15 mouse cellular contexts compared by ENCODE assay signal in genomic region chr5:32413569-32413968, GRCm38 (mm10). TPM values are rescaled to one million over a fixed set of nuclear protein-coding genes. Genes with fewer than 3 reads are reported as not detected.
DNase-seq lines count a peak whose midpoint lies in the region; ATAC-seq and TF ChIP-seq lines count a peak whose summit lies in the region.
"Had no signal": no experiment of that assay in that cellular context is flagged by ENCODE, and none has a peak within 500 bp of the region (broad histone marks: within the 10 kb centered on the region; RNA-seq: fewer than 3 reads in every experiment).

No protein-coding gene starts in this region.

- no peaks in the 10 kb centered on the region for H3K9me3 ChIP-seq in kidney, embryonic 15.5 days (replicated peaks)
- no peaks in the 10 kb centered on the region for H3K9me3 ChIP-seq in limb, embryonic 11.5 days (ENCODE audit: control insufficient read depth, low read length)
- H3K9me3 ChIP-seq: neural tube, embryonic 13.5 days had no signal

- no peak overlapping the region for H3K4me3 ChIP-seq in heart, adult 2 months
- no peak overlapping the region for H3K4me3 ChIP-seq in kidney, embryonic 15.5 days (replicated peaks)
- no peak overlapping the region for H3K4me3 ChIP-seq in limb, embryonic 11.5 days (ENCODE audit: low read depth, low read length)
- H3K4me3 ChIP-seq: erythroblast, embryonic 14.5 days; neural tube, embryonic 13.5 days had no signal

- no peak overlapping the region for H3K9ac ChIP-seq in heart, adult 2 months (ENCODE audit: low read depth, low read length)
- H3K9ac ChIP-seq in kidney, embryonic 15.5 days = no peak overlapping the region
- no peak overlapping the region for H3K9ac ChIP-seq in limb, embryonic 11.5 days (ENCODE audit: low read length)
- H3K9ac ChIP-seq: neural tube, embryonic 13.5 days had no signal

- intact Hi-C loops in heart, adult 2 months (cut with DNase I) = loop anchor here (2.0 kb wide), 1 partner anchor 59 kb away; no protein-coding TSS in a partner anchor
- intact Hi-C loops in heart, postnatal 14 days (cut with DNase I) = loop anchor here (2.0 to 5.0 kb wide), 3 partner anchors 47 to 91 kb away; no protein-coding TSS in a partner anchor

- peaks cover 34% of the 10 kb centered on the region for H3K4me1 ChIP-seq in heart, adult 2 months (ENCODE audit: control insufficient read depth, insufficient read depth, low read length)
- H3K4me1 ChIP-seq in kidney, embryonic 15.5 days = peaks cover 42% of the 10 kb centered on the region
- peaks cover 13% of the 10 kb centered on the region for H3K4me1 ChIP-seq in limb, embryonic 11.5 days (ENCODE audit: control insufficient read depth, insufficient read depth, low read length)

- TF ChIP-seq EP300 in heart, adult 2 months (IDR thresholded peaks at IDR 0.05; ENCODE audit: insufficient read depth, low read depth, low read length) = no peak

- H3K79me2 ChIP-seq in heart, adult 2 months (replicated peaks; ENCODE audit: control insufficient read depth, insufficient read depth, low read length) = no peaks in the 10 kb centered on the region

- no peak for TF ChIP-seq POLR2A in heart, adult 2 months (IDR thresholded peaks at IDR 0.05; ENCODE audit: insufficient read depth, low read depth, low read length)

- TF ChIP-seq CTCF in heart, adult 2 months (IDR thresholded peaks at IDR 0.05) = no peak

- no peaks in the 10 kb centered on the region for H3K27me3 ChIP-seq in heart, adult 2 months (ENCODE audit: control insufficient read depth, insufficient read depth, low read length)
- no peaks in the 10 kb centered on the region for H3K27me3 ChIP-seq in kidney, embryonic 15.5 days
- H3K27me3 ChIP-seq in limb, embryonic 11.5 days (ENCODE audit: control insufficient read depth, insufficient read depth, low read length) = no peaks in the 10 kb centered on the region
- H3K27me3 ChIP-seq: neural tube, embryonic 13.5 days had no signal

- WGBS in heart, adult 2 months = 66% methylated on average over 2 of the region's 2 CpGs
- WGBS in kidney, embryonic 15.5 days = 51% methylated on average over 2 of the region's 2 CpGs
- WGBS in limb, embryonic 11.5 days = 61% methylated on average over 2 of the region's 2 CpGs

- peak overlapping the region; percentile 79 for H3K27ac ChIP-seq in heart, adult 2 months
- peak overlapping the region; percentile 88 for H3K27ac ChIP-seq in kidney, embryonic 15.5 days
- peak overlapping the region; percentile 72 for H3K27ac ChIP-seq in limb, embryonic 11.5 days (replicated peaks; ENCODE audit: low read depth, low read length)
- H3K27ac ChIP-seq: neural tube, embryonic 13.5 days had no signal

- peaks cover 15% of the 10 kb centered on the region for H3K36me3 ChIP-seq in heart, adult 2 months (ENCODE audit: control insufficient read depth, insufficient read depth, low read length)
- H3K36me3 ChIP-seq in kidney, embryonic 15.5 days = no peaks in the 10 kb centered on the region
- no peaks in the 10 kb centered on the region for H3K36me3 ChIP-seq in limb, embryonic 11.5 days (ENCODE audit: control insufficient read depth, insufficient read depth, low read length)
- H3K36me3 ChIP-seq: neural tube, embryonic 13.5 days had no signal

- H3K4me2 ChIP-seq in kidney, embryonic 15.5 days = no peak overlapping the region
- no peak overlapping the region for H3K4me2 ChIP-seq in limb, embryonic 11.5 days (ENCODE audit: low read depth, severe bottlenecking)
- H3K4me2 ChIP-seq: neural tube, embryonic 13.5 days had no signal

- no peak for ATAC-seq in kidney, embryonic 15.5 days (replicated peaks; ENCODE audit: low FRiP score)
- no peak for ATAC-seq in limb, embryonic 11.5 days (ENCODE audit: insufficient number of reproducible peaks, low FRiP score, low TSS enrichment, low read depth)

- DNase-seq in heart, adult 2 months = no peak
- DNase-seq in heart, postnatal 14 days = no peak
- DNase-seq in kidney, postnatal 10 days = no peak
- peak; percentile 49 for DNase-seq in NIH3T3 (ENCODE audit: low read depth)
- no peak for DNase-seq in limb, embryonic 11.5 days (ENCODE audit: low spot score)
- DNase-seq in frontal cortex, postnatal 36 days (ENCODE audit: low spot score in 2 of 2) = no peak
- DNase-seq in right cerebral cortex, postnatal 14 days = no peak
- DNase-seq: cerebellum, adult 18-20 months; gastrocnemius, postnatal 36 days; left cerebral cortex, postnatal 4 days; lung, adult 2 months; thymus, adult 18-20 months had no signal

RNA-seq across cellular contexts. Expression of gene Ppp1cb, which starts 45.1 kb away (rescaled TPM):
- 100 to 1,000 TPM; 423 to 471 TPM for total RNA-seq in heart, adult 2 months (2021)
- 82.1 and 188 TPM in 2 replicates for polyA plus RNA-seq in heart, adult 2 months (2012; rRNA removed)
- 100 to 1,000 TPM; 476 to 479 TPM for total RNA-seq in heart, postnatal 14 days (2021)
- 213 and 221 TPM in 2 replicates for polyA plus RNA-seq in kidney, embryonic 15.5 days (2015; fragmentation: Nextera tagmentation; extraction: Ambion mirVana)
- 250 and 254 TPM in 2 replicates for polyA plus RNA-seq in limb, embryonic 11.5 days (2014; fragmentation: Nextera tagmentation; extraction: Ambion mirVana)
